Mouse (Mus musculus) 416B (cell line): ENCODE measurements around the gene Btbd16.
A peak's percentile ranks its signal among the peaks of the same experiment; 100 is the strongest.

Experiments used
- DNase-seq: peaks from one replicate; pipeline ENCODE4 v3.0.0; 2011; ENCODE audit warnings: low read depth

Btbd16 gene

DNA sequence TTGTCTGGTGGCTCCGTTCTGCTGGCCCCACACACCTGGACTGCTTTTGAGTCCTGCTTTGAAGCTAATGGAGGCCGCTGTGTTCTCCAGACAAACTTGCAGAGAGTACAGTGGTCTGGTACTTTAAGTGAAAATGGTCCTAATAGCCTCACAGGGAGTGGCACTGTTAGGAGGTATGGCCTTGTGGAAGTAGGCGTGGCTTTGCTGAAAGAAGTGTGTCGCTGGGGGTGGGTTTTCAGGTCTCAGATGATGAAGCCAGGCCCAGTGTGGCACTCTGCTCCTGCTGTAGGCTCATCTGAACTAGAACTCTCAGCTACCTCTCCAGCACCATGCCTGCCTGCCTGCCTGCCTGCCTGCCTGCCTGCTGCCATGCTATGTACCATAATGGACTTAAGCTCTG lies 5.7 kb upstream of the Btbd16 start:
- no peak for DNase-seq

DNA sequence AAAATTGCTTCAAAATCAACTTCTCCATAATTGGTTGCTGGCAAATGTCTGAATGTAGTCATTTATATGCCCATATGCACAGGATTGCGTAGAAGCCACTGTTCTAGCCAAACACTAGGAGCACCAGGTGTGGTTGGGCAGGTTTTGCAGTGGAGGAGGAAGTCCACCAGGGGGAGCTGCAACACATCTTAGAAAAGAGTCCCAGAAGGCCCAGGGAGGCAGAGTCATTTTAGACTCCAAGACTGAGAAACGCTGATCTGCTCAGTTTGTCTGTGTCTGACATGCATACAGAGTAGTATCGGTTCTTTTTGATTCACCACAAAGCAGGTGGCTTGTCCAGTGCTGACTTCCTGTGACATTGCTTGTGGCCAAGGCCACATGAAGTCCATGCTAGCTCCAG lies 3.2 kb upstream of the Btbd16 start:
- peak; percentile 70 for DNase-seq

DNA sequence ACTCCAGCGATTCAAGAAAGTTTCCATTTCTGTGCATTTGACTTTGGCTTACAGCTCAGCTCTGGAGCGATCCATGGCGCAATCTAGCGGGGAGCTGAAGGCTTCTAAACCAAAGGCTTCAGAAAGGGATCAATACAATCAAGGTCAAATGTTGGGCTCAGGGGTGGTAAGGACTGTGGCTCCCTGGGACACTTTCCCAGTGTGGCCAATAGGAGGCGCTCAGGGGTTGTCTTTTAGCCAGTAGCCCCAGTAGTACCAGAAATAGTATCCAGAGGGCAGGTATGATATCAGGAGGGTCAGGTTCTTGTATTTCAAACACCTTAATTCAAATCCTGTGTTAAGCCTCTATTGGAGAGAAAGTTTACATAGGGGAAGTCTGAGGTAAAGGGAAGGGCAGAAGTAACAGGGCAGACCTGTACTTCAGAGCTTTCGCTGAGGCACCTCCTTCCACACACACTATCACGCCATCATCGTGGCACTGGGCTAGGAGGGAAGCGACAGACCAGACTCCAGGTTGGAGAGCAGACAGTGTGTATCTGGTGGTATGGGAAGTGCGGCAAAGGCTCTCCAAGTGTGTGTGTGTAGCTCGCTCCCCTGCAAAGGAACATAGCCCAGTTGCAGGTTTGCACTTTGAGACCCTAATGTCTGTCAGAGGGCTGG lies 568 bp upstream of the Btbd16 start:
- peak; percentile 45 for DNase-seq

DNA sequence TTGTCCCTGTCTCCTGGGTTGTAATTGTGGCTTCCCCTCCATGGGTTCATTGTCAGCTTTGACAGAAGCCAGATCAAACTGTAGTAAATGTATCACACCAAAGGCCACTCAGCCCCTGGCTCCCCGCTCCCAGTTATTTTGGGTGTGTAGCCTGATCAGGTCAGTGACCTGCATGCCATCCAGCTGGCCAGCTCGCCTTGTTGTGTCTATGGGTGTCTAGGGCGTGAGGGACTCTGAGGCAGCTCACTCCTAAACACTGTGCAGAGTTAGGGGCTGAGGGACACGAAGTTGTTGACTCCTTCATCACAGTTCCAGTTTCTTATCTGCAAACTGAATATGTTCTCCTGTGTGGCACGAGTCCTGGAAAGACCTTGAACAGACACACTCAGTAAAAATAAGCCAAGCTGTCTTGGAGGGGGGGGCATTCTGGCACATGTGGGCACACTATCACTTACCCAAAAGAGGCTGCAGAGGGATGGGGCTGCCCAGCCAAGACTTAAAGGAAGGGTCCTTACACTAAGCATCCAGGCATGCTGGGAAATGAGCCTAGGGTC lies 7.1 kb downstream of the Btbd16 start:
- DNase-seq, result no peak

DNA sequence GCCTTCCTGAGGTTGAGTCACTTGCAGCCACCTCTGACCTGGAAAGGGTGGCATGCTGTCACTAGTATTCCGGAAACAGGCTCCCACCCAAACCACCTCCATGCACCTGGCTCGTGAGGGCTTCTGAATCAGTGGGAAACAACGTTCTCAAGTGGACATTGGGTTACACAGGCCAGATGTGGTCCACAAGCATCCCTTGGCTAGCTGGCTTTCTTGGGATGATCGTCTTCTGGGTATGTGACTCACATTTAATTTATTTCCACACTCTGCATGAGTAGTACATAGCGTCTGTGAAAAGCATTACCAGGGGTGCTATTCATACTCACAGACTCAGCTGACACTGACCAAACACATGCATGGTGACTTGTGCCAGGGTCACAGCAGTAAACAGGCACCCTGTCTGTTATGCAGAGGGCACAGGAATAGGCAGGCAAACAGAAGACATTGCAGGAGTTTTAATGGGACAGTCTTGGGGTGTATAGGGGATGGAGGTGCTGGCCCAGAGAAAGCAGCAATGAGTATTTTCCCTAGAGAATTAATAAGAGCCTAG lies 8.7 kb downstream of the Btbd16 start:
- DNase-seq, result no peak

GRCm38 (mm10) chr7:130785923-130786575 lies 12.2 kb downstream of the Btbd16 start:
- DNase-seq, result no peak

DNA sequence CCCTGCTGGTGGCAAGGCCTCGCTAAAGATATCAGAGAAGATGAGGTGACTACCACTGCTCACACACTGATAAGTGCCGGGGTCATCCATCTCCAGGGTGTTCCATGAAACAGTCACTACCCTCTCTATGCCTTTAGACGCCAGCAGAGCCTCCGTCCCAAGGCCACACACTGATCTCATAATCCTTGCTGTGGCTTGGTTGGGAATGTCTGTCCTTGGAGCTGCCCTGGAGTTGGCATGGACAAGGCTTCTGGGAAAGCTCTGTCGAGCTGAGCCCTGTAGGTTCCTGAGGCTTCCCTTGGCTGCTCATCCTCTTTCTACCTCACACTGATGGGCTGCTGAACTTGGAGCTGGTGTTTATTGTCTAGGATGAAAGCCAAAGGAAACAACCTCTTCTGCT lies 12.8 kb downstream of the Btbd16 start:
- DNase-seq, result no peak

- DNase-seq, result no peak
These were observed 13.7 kb downstream of the Btbd16 start for GRCm38 (mm10) chr7:130787537-130787936.

DNA sequence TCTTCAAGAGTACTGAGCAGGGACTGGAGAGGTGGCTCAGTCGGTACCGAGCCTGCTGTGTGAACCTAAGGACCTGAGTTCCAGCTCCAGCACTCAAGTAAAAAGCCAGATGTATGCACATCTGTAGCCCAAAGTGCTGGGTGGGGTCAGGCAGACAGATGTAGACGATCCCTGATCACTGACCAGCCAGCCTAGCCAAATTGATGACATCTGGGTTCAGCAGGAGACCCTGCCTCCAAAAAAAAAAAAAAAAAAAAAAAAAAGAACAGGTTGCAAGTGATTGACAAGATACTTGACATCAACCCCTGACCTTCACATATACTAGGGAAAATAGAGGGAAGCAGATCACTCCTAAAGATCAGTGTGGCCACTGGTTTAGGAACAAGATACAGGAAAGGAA lies 15.1 kb downstream of the Btbd16 start:
- no peak for DNase-seq

DNA sequence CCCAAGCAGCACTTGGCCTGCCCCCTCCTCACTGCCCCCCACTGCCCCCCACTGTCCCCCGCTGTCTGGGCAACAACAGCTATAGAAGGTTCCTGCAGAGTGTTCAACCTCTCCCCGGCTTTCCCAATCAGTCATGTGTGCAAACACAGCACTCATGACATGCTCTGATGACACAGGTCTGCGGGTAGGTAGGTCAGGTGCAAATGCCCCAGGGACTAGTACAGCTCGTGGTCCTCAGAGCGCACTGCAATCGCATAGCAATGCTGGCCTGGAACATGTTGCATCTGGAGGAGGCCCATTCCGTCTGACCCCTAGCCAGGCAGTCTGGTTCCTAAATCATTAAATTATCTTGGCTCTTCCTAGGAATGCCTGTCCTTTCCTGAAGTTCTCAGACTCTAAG lies 15.6 kb downstream of the Btbd16 start:
- DNase-seq, result no peak

- no peak for DNase-seq
These were observed 19.8 kb downstream of the Btbd16 start for GRCm38 (mm10) chr7:130793671-130794070.

GRCm38 (mm10) chr7:130796786-130797185 lies 22.9 kb downstream of the Btbd16 start:
- no peak for DNase-seq

DNA sequence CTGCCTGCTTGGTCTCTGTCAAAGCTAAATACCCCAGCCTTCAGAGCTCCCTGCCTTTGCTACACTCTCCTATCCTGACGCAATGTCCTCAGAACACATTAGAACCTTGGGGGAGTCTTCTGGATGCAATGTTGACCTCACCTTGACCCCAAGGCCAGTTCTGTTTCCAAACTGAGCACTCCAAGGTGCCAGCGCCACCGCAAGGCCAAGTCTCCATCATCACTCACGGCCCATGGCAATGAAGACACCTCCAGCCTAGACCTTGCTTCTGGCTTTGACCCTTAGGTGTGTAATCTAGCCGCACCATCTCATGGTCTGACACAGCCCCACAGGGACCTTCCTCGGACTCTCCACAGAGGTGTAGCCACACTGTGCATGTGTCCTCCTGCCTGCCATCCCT lies 23.7 kb downstream of the Btbd16 start:
- no peak for DNase-seq

GRCm38 (mm10) chr7:130799418-130799817 lies 25.5 kb downstream of the Btbd16 start:
- no peak for DNase-seq

DNA sequence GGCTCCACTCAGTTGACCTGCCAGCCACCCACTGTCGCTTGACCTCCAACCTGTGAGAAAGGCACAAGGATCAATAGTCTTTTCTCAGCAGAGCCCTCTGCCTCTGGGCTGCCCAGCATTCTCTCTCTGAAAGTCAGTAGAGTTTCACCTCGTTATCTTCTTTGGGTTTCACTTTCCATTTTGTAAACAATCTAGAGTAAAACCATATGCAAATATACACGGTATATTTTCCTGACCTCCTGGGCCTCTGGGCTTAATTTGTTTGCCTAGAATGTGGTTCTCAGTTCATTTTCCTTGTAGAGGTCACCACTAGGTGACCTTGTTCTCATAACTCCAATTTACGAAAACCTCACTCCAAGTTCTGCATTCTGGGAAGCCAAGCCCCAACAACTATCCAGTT lies 26.8 kb downstream of the Btbd16 start:
- no peak for DNase-seq

GRCm38 (mm10) chr7:130801811-130802210 lies 27.9 kb downstream of the Btbd16 start:
- no peak for DNase-seq

DNA sequence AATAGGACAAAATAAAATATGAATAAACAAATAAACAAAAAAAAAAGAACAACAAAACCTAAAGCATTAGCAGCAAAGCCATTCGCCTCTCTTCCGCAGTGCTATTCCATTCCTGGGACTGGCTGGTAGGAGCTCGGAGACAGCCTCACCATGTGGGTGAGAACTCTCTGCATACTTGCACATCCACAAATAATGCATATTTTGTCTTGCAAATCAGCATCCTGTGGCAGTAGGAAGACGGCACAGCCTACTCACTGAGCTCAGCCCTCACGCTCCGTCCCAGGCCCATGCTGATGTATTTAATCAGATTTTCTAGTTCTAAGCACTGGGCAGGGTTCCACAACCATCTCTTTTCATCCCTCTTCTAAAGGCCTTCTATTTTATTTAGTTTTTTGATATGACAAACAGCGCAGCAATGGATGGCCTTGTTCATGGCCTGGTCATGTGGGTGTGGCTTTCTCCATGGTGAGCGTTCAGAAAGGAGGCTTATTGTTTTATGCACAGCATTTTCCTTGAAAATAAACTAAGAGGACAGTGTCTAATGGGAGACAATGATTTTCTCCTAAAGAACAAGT lies 29.5 kb downstream of the Btbd16 start:
- no peak for DNase-seq

DNA sequence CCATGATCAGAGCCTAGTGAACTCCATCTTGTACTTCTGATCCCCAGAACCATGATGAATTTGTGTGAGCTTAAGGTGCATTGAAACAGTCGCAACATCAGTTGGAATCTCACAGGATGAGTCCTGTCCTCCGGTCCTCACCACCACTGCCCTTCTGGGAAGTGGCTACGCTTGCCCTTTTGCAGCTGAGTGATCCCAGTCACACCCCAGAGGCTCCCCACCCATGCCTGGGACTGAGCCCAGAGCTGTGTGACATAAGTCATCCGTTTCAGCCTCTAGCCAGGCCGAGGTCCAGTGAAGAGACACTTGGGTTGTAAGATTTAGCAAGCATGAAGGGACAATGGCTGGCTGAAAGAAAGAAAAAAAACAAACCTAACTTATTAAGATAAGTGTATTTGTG lies 31.1 kb downstream of the Btbd16 start:
- no peak for DNase-seq

- DNase-seq, result peak; percentile 17
These were observed 33.9 kb downstream of the Btbd16 start for GRCm38 (mm10) chr7:130807749-130808148.

DNA sequence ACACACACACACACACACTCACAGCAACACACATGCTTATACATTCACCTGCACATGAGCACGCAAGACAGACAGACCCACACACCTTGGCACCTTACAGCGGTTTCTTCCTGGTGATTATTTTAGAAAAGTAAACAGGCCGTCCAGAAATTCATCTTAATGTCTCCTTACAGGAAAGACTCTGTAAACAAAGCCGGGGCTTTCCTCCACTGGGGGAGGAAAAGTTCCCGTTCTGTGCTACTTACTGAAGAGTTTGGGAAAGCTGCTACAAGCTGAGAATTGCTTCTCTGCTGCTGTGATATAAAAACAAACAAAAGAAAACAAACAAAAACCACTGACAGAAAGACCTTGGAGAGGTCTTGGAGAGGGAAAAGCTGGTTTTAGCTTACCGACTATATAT lies 34.8 kb downstream of the Btbd16 start:
- no peak for DNase-seq

DNA sequence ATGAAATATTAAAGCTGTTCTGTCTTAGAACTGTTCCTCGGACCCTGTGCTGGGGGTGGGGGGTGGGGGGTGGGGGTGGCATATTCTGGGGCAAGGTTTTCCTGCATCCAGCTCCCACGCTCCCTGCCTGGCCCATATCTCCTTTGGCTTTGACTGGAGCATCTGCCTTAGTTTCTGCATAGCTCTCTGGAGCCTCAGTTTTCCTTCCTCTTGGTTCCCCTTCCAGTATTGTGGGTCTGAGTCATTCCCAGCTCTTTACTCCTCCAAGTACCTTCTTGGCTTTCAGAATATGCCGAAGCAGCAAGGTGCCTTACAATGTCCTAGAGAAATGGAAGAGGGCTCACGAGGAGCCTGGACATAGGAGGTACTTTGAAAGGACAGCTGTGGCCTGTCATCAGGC lies 36.4 kb downstream of the Btbd16 start:
- DNase-seq, result no peak

- DNase-seq, result no peak
These were observed 38.5 kb downstream of the Btbd16 start for GRCm38 (mm10) chr7:130812407-130812806.

DNA sequence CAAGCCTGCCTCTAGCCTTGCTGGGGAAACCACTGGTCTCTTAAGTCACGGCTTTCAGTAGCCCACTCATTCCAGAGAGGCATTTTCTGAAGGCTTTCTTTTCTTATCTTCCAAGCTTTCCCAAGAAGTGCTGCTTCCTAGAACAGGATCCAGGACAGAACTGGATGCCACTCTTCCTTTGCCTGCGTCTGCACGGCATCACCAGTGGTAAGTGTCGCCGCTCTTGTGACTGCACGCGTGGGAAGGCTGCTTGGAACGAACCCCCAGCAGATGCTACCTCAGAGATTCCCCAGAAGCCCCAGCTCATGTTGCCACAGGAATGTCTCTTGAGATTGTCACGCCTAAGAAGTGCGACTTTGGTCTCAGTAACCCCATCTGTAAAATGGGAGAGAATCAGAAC lies 41.7 kb downstream of the Btbd16 start:
- DNase-seq, result no peak
